Mouse (Mus musculus): ENCODE results near the gene Iqschfp. TPM values are rescaled to one million over a fixed set of nuclear protein-coding genes. Genes with fewer than 3 reads are reported as not detected.

Gene Iqschfp
- polyA plus RNA-seq, 1 experiment from 2014 or later = not detected

Other genes starting within 250 kb of the Iqschfp start
- not detected in 2 replicates for gene Iqcj, start within 50 bp of the Iqschfp start, polyA plus RNA-seq (2014; fragmentation: Nextera tagmentation; extraction: Ambion mirVana)
- gene Schip1, start 172.6 kb downstream of the Iqschfp start, polyA plus RNA-seq (2014; fragmentation: Nextera tagmentation; extraction: Ambion mirVana) = 9.8 and 10.6 TPM in 2 replicates